Comparison of ENCODE assay signal across 8 mouse cellular contexts in genomic region chr13:77548386-77548695, GRCm38 (mm10).
A peak's percentile ranks its signal among the peaks of the same experiment; 100 is the strongest.
DNase-seq lines count a peak whose midpoint lies in the region; ATAC-seq lines count a peak whose summit lies in the region.

No protein-coding gene starts in this region.

- no peak overlapping the region for H3K27ac ChIP-seq in forebrain, embryonic 16.5 days (ENCODE audit: low read length)
- peak overlapping the region; percentile 42 for H3K27ac ChIP-seq in midbrain, embryonic 12.5 days (replicated peaks)

- H3K9me3 ChIP-seq in forebrain, embryonic 16.5 days (ENCODE audit: control insufficient read depth, low read length): no peaks in the 10 kb centered on the region
- no peaks in the 10 kb centered on the region for H3K9me3 ChIP-seq in midbrain, embryonic 12.5 days

- 0% methylated on average over 3 of the region's 3 CpGs for WGBS in forebrain, embryonic 16.5 days
- WGBS in midbrain, embryonic 12.5 days: 0% methylated on average over 3 of the region's 3 CpGs

- no peaks in the 10 kb centered on the region for H3K36me3 ChIP-seq in forebrain, embryonic 16.5 days (ENCODE audit: control insufficient read depth, insufficient read depth)
- H3K36me3 ChIP-seq in midbrain, embryonic 12.5 days: no peaks in the 10 kb centered on the region

- no peak overlapping the region for H3K9ac ChIP-seq in forebrain, embryonic 16.5 days (replicated peaks; ENCODE audit: low read depth, low read length)
- H3K9ac ChIP-seq in midbrain, embryonic 12.5 days (replicated peaks): no peak overlapping the region

- peak; percentile 6 to 8 for DNase-seq in cerebellum, postnatal 14 days
- no peak for DNase-seq in cerebellum, adult 11 months
- DNase-seq in R1 (ENCODE audit: low read depth, low spot score): peak; percentile 34
- DNase-seq in liver: no peak
- DNase-seq in cerebellum, adult 8-10 months: no peak
- no peak for DNase-seq in spleen, postnatal 4 days (ENCODE audit: low spot score in 2 of 2)

- peak; percentile 97 for ATAC-seq in forebrain, embryonic 16.5 days
- ATAC-seq in midbrain, embryonic 12.5 days (ENCODE audit: low FRiP score, low read depth): peak; percentile 95

- no peaks in the 10 kb centered on the region for H3K27me3 ChIP-seq in forebrain, embryonic 16.5 days (replicated peaks; ENCODE audit: control insufficient read depth, insufficient read depth, low read length)
- no peaks in the 10 kb centered on the region for H3K27me3 ChIP-seq in midbrain, embryonic 12.5 days

- peak overlapping the region; percentile 32 for H3K4me2 ChIP-seq in forebrain, embryonic 16.5 days (ENCODE audit: low read length)
- H3K4me2 ChIP-seq in midbrain, embryonic 12.5 days (replicated peaks): peak overlapping the region; percentile 31

- H3K4me1 ChIP-seq in forebrain, embryonic 16.5 days (replicated peaks; ENCODE audit: control insufficient read depth, insufficient read depth, low read length): peaks cover 5% of the 10 kb centered on the region
- H3K4me1 ChIP-seq in midbrain, embryonic 12.5 days: peaks cover 7% of the 10 kb centered on the region; the same call in 1 of the 2 replicates

- peak overlapping the region; percentile 8; the same call in 1 of the 2 replicates for H3K4me3 ChIP-seq in forebrain, embryonic 16.5 days (replicated peaks; ENCODE audit: low read length)
- H3K4me3 ChIP-seq in midbrain, embryonic 12.5 days: 0 out of 2 replicates have a peak overlapping the region, but pooled peaks have one; percentile 9

Comparison
In these comparisons a context has a peak if more than half of its experiments do, and no peak if none do; other contexts are left out.
1. DNase-seq: peak in cerebellum, postnatal 14 days (2 of 2) and R1 (single experiment); none in cerebellum, adult 11 months (single experiment), liver (single experiment), cerebellum, adult 8-10 months (single experiment) and spleen, postnatal 4 days (0 of 2).